In genomic region chr2:62549131-62549530, GRCm38 (mm10) we compare ENCODE assay signal across 27 mouse cellular contexts. TPM values are rescaled to one million over a fixed set of nuclear protein-coding genes. Genes with fewer than 3 reads are reported as not detected.
DNase-seq lines count a peak whose midpoint lies in the region; ATAC-seq and TF ChIP-seq lines count a peak whose summit lies in the region.
"Had no signal": no experiment of that assay in that cellular context is flagged by ENCODE, and none has a peak within 500 bp of the region (broad histone marks: within the 10 kb centered on the region; RNA-seq: fewer than 3 reads in every experiment).

No protein-coding gene starts in this region.

- WGBS in forebrain, postnatal 0 days = 64% methylated on average over 4 of the region's 4 CpGs
- WGBS in forebrain, embryonic 14.5 days = 86% methylated on average over 4 of the region's 4 CpGs

- no peaks in the 10 kb centered on the region for H3K9me3 ChIP-seq in forebrain, postnatal 0 days (ENCODE audit: low read length)
- no peaks in the 10 kb centered on the region for H3K9me3 ChIP-seq in forebrain, embryonic 14.5 days (replicated peaks; ENCODE audit: control insufficient read depth, low read length)
- H3K9me3 ChIP-seq: embryonic facial prominence, embryonic 12.5 days; forebrain, embryonic 12.5 days; G1E; heart, embryonic 12.5 days; heart, embryonic 15.5 days; hindbrain, embryonic 10.5 days; hindbrain, embryonic 13.5 days; intestine, embryonic 15.5 days had no signal

- H3K9ac ChIP-seq in forebrain, postnatal 0 days = no peak overlapping the region
- no peak overlapping the region for H3K9ac ChIP-seq in forebrain, embryonic 14.5 days (ENCODE audit: low read length)
- H3K9ac ChIP-seq: embryonic facial prominence, embryonic 12.5 days; forebrain, embryonic 12.5 days; heart, embryonic 12.5 days; heart, embryonic 15.5 days; hindbrain, embryonic 13.5 days; intestine, embryonic 15.5 days had no signal

- no peak overlapping the region for H3K4me3 ChIP-seq in forebrain, postnatal 0 days (ENCODE audit: low read depth, low read length)
- H3K4me3 ChIP-seq in forebrain, embryonic 14.5 days (ENCODE audit: low read depth, low read length) = no peak overlapping the region
- no peak overlapping the region for H3K4me3 ChIP-seq in left cerebral cortex, adult 2 months
- H3K4me3 ChIP-seq: embryonic facial prominence, embryonic 12.5 days; erythroblast, embryonic 14.5 days; forebrain, embryonic 12.5 days; heart, embryonic 12.5 days; heart, embryonic 15.5 days; hindbrain, embryonic 10.5 days; hindbrain, embryonic 13.5 days; intestine, embryonic 15.5 days had no signal

- no peaks in the 10 kb centered on the region for H3K27me3 ChIP-seq in forebrain, postnatal 0 days (ENCODE audit: insufficient read depth, low read length)
- no peaks in the 10 kb centered on the region for H3K27me3 ChIP-seq in forebrain, embryonic 14.5 days (replicated peaks; ENCODE audit: control insufficient read depth, insufficient read depth, low read length)
- H3K27me3 ChIP-seq: CH12.LX; embryonic facial prominence, embryonic 12.5 days; forebrain, embryonic 12.5 days; heart, embryonic 12.5 days; heart, embryonic 15.5 days; hindbrain, embryonic 13.5 days; intestine, embryonic 15.5 days had no signal

- H3K4me2 ChIP-seq in forebrain, postnatal 0 days (ENCODE audit: low read depth) = no peak overlapping the region
- no peak overlapping the region for H3K4me2 ChIP-seq in forebrain, embryonic 14.5 days (ENCODE audit: low read length)
- H3K4me2 ChIP-seq: embryonic facial prominence, embryonic 12.5 days; forebrain, embryonic 12.5 days; heart, embryonic 12.5 days; heart, embryonic 15.5 days; hindbrain, embryonic 13.5 days; intestine, embryonic 15.5 days had no signal

- peak; percentile 56; the same call in 1 of the 2 replicates for ATAC-seq in forebrain, postnatal 0 days
- ATAC-seq in forebrain, embryonic 14.5 days = no peak
- no peak for ATAC-seq in megakaryocyte, adult 5-6 weeks (ENCODE audit: poor library complexity, severe bottlenecking)
- ATAC-seq: forebrain, embryonic 16.5 days; hindbrain, embryonic 16.5 days; intestine, embryonic 15.5 days; Patski had no signal

- TF ChIP-seq CTCF in forebrain, postnatal 0 days (IDR thresholded peaks at IDR 0.05; ENCODE audit: low read depth) = no peak
- TF ChIP-seq CTCF in left cerebral cortex, adult 2 months (IDR thresholded peaks at IDR 0.05) = no peak

- intact Hi-C loops in left cerebral cortex, adult 2 months (cut with DNase I) = no loop called here

- H3K4me1 ChIP-seq in forebrain, postnatal 0 days (ENCODE audit: insufficient read depth) = no peaks in the 10 kb centered on the region
- no peaks in the 10 kb centered on the region for H3K4me1 ChIP-seq in forebrain, embryonic 14.5 days (ENCODE audit: control insufficient read depth, insufficient read depth, low read length)
- H3K4me1 ChIP-seq: embryonic facial prominence, embryonic 12.5 days; forebrain, embryonic 12.5 days; heart, embryonic 12.5 days; heart, embryonic 15.5 days; hindbrain, embryonic 10.5 days; hindbrain, embryonic 13.5 days; intestine, embryonic 15.5 days had no signal

- no peak overlapping the region for H3K27ac ChIP-seq in forebrain, postnatal 0 days (ENCODE audit: low read depth, low read length)
- no peak overlapping the region for H3K27ac ChIP-seq in forebrain, embryonic 14.5 days (ENCODE audit: low read depth, low read length)
- H3K27ac ChIP-seq in left cerebral cortex, adult 2 months = peak overlapping the region; percentile 60
- H3K27ac ChIP-seq: embryonic facial prominence, embryonic 12.5 days; forebrain, embryonic 12.5 days; heart, embryonic 15.5 days; hindbrain, embryonic 10.5 days; hindbrain, embryonic 13.5 days; intestine, embryonic 15.5 days had no signal

- DNase-seq in forebrain, postnatal 0 days = peak; percentile 9
- DNase-seq in forebrain, embryonic 14.5 days (ENCODE audit: low spot score) = no peak
- DNase-seq in left cerebral cortex, adult 2 months (ENCODE audit: extremely low spot score in 1 of 2, low spot score in 2 of 2) = no peak
- DNase-seq in left cerebral cortex, adult 8-10 months (ENCODE audit: low spot score in 2 of 2) = no peak
- DNase-seq in brain, embryonic 18.5 days (ENCODE audit: low read depth, low spot score) = peak; percentile 18
- DNase-seq: adrenal gland, postnatal 10 days; B cell, adult 2 months; cerebellum, adult 11-12 months; cerebellum, adult 8-10 months; cerebellum, postnatal 36 days; gastrocnemius, postnatal 25 days; heart, postnatal 36 days; kidney, adult 11 months had no signal

- no peaks in the 10 kb centered on the region for H3K36me3 ChIP-seq in forebrain, postnatal 0 days (ENCODE audit: insufficient read depth)
- no peaks in the 10 kb centered on the region for H3K36me3 ChIP-seq in forebrain, embryonic 14.5 days (ENCODE audit: control insufficient read depth, insufficient read depth, low read length)
- H3K36me3 ChIP-seq: embryonic facial prominence, embryonic 12.5 days; forebrain, embryonic 12.5 days; G1E; heart, embryonic 12.5 days; heart, embryonic 15.5 days; hindbrain, embryonic 10.5 days; hindbrain, embryonic 13.5 days; intestine, embryonic 15.5 days had no signal

RNA-seq across cellular contexts. Expression of gene Fap, which starts 24.7 kb away (rescaled TPM):
- total RNA-seq in forebrain, postnatal 0 days (2014; rRNA removed) = 1.5 and 3.3 TPM in 2 replicates
- 0.86 and 1.1 TPM in 2 replicates for polyA plus RNA-seq in forebrain, postnatal 0 days (2015; fragmentation: Nextera tagmentation; extraction: Ambion mirVana)
- polyA plus RNA-seq in forebrain, embryonic 14.5 days (2014; fragmentation: Nextera tagmentation; extraction: Ambion mirVana) = 0.61 and 1.2 TPM in 2 replicates
- 1 to 10 TPM; 4.0 to 4.2 TPM for total RNA-seq in left cerebral cortex, adult 2 months (2021)
- total RNA-seq in left cerebral cortex, adult 8-10 months (2022) = 1 to 10 TPM; 3.6 to 5.1 (median 4.2) TPM
- total RNA-seq in megakaryocyte, adult 5-6 weeks (2015) = 1.9 and 3.4 TPM in 2 replicates
- 0.33 and 1.1 TPM in 2 replicates for total RNA-seq in megakaryocyte, adult 5-6 weeks (2017)
- total RNA-seq: G1E had no signal
- polyA plus RNA-seq: erythroblast, embryonic 14.5 days; G1E; Patski had no signal

Comparison
In these comparisons a context has a peak if more than half of its experiments do, and no peak if none do; other contexts are left out.
1. DNase-seq: peak in forebrain, postnatal 0 days (single experiment) and brain, embryonic 18.5 days (single experiment); none in forebrain, embryonic 14.5 days (single experiment), left cerebral cortex, adult 2 months (0 of 2) and left cerebral cortex, adult 8-10 months (0 of 2).